In genomic region chr11:115626824-115627616, GRCm38 (mm10) we compare ENCODE assay signal across 8 mouse cellular contexts. TPM values are rescaled to one million over a fixed set of nuclear protein-coding genes. Genes with fewer than 3 reads are reported as not detected.
DNase-seq lines count a peak whose midpoint lies in the region; ATAC-seq and TF ChIP-seq lines count a peak whose summit lies in the region.

No protein-coding gene starts in this region.

- no peak for TF ChIP-seq POLR2A in bone marrow, adult 2 months (IDR thresholded peaks at IDR 0.05; ENCODE audit: borderline replicate concordance, control insufficient read depth, low read depth, low read length)

- H3K27ac ChIP-seq in heart, postnatal 0 days (ENCODE audit: low read depth), result peak overlapping the region; percentile 60
- no peak overlapping the region for H3K27ac ChIP-seq in bone marrow, adult 2 months (ENCODE audit: control insufficient read depth, insufficient read depth, low read depth, low read length, poor library complexity)
- no peak overlapping the region for H3K27ac ChIP-seq in hindbrain, embryonic 12.5 days
- no peak overlapping the region for H3K27ac ChIP-seq in midbrain, embryonic 11.5 days (ENCODE audit: low read depth, low read length)

- H3K4me2 ChIP-seq in heart, postnatal 0 days (ENCODE audit: low read depth, low read length), result peak overlapping the region; percentile 94
- peak overlapping the region; percentile 93 for H3K4me2 ChIP-seq in hindbrain, embryonic 12.5 days (replicated peaks)
- H3K4me2 ChIP-seq in midbrain, embryonic 11.5 days, result peak overlapping the region; percentile 91

- TF ChIP-seq CTCF in heart, postnatal 0 days (IDR thresholded peaks at IDR 0.05; ENCODE audit: low read depth), result no peak
- TF ChIP-seq CTCF in bone marrow, adult 2 months (IDR thresholded peaks at IDR 0.05; ENCODE audit: control insufficient read depth, insufficient read depth, low read length), result no peak

- H3K4me1 ChIP-seq in heart, postnatal 0 days (ENCODE audit: control insufficient read depth, insufficient read depth), result peaks cover 5% of the 10 kb centered on the region; the same call in 1 of the 2 replicates
- H3K4me1 ChIP-seq in bone marrow, adult 2 months (ENCODE audit: control insufficient read depth, insufficient read depth, low read length), result peaks cover 1% of the 10 kb centered on the region; the same call in 1 of the 2 replicates
- peaks cover 10% of the 10 kb centered on the region for H3K4me1 ChIP-seq in hindbrain, embryonic 12.5 days
- H3K4me1 ChIP-seq in midbrain, embryonic 11.5 days (ENCODE audit: control insufficient read depth, insufficient read depth, low read length), result peaks cover 4% of the 10 kb centered on the region; the same call in 1 of the 2 replicates

- ATAC-seq in heart, postnatal 0 days (ENCODE audit: insufficient read depth, low read depth), result no peak
- no peak for ATAC-seq in hindbrain, embryonic 12.5 days (ENCODE audit: low FRiP score)
- ATAC-seq in midbrain, embryonic 11.5 days (ENCODE audit: low FRiP score), result no peak

- peaks cover 19% of the 10 kb centered on the region for H3K36me3 ChIP-seq in heart, postnatal 0 days (replicated peaks; ENCODE audit: control insufficient read depth, insufficient read depth, low read length)
- peaks cover 18% of the 10 kb centered on the region for H3K36me3 ChIP-seq in hindbrain, embryonic 12.5 days
- H3K36me3 ChIP-seq in midbrain, embryonic 11.5 days (ENCODE audit: control insufficient read depth, insufficient read depth, low read length), result 0 out of 2 replicates have a peak, but pooled peaks cover 2% of the 10 kb centered on the region

- no peaks in the 10 kb centered on the region for H3K27me3 ChIP-seq in heart, postnatal 0 days (ENCODE audit: control insufficient read depth, insufficient read depth, low read length)
- no peaks in the 10 kb centered on the region for H3K27me3 ChIP-seq in hindbrain, embryonic 12.5 days
- no peaks in the 10 kb centered on the region for H3K27me3 ChIP-seq in midbrain, embryonic 11.5 days (ENCODE audit: control insufficient read depth, insufficient read depth, low read length)

- peak overlapping the region; percentile 63 for H3K9ac ChIP-seq in heart, postnatal 0 days (replicated peaks; ENCODE audit: low read depth, low read length)
- H3K9ac ChIP-seq in hindbrain, embryonic 12.5 days, result peak overlapping the region; percentile 74
- H3K9ac ChIP-seq in midbrain, embryonic 11.5 days (ENCODE audit: low read length), result peak overlapping the region; percentile 73

- H3K4me3 ChIP-seq in heart, postnatal 0 days (ENCODE audit: low read depth, low read length), result peak overlapping the region; percentile 81
- peak overlapping the region; percentile 75 for H3K4me3 ChIP-seq in bone marrow, adult 2 months (replicated peaks; ENCODE audit: control insufficient read depth, low read depth, low read length)
- H3K4me3 ChIP-seq in hindbrain, embryonic 12.5 days, result peak overlapping the region; percentile 61
- H3K4me3 ChIP-seq in midbrain, embryonic 11.5 days (ENCODE audit: low read depth, low read length), result peak overlapping the region; percentile 71

- no peak for TF ChIP-seq EP300 in heart, postnatal 0 days (IDR thresholded peaks at IDR 0.05; ENCODE audit: low read depth)

- DNase-seq in heart, postnatal 0 days (ENCODE audit: low spot score), result no peak
- no peak for DNase-seq in heart, postnatal 10 days
- DNase-seq in midbrain, embryonic 11.5 days (ENCODE audit: low spot score, missing footprints), result no peak
- no peak for DNase-seq in spleen, postnatal 14 days (ENCODE audit: low spot score in 2 of 2)
- DNase-seq in B cell, adult 2 months, result no peak
- no peak for DNase-seq in left cerebral cortex, postnatal 10 days (ENCODE audit: extremely low spot score in 1 of 2, low spot score in 2 of 2)

- H3K9me3 ChIP-seq in heart, postnatal 0 days (replicated peaks; ENCODE audit: control insufficient read depth, low read length), result no peaks in the 10 kb centered on the region
- H3K9me3 ChIP-seq in hindbrain, embryonic 12.5 days (replicated peaks), result no peaks in the 10 kb centered on the region
- no peaks in the 10 kb centered on the region for H3K9me3 ChIP-seq in midbrain, embryonic 11.5 days (ENCODE audit: control insufficient read depth, low read length)

- 50% methylated on average over 11 of the region's 11 CpGs for WGBS in heart, postnatal 0 days
- 57% methylated on average over 11 of the region's 11 CpGs for WGBS in bone marrow, adult 2 months
- WGBS in hindbrain, embryonic 12.5 days, result 56% methylated on average over 11 of the region's 11 CpGs
- 61% methylated on average over 11 of the region's 11 CpGs for WGBS in midbrain, embryonic 11.5 days

- intact Hi-C loops in heart, postnatal 10 days (cut with DNase I), result no loop called here
- intact Hi-C loops in left cerebral cortex, postnatal 10 days (cut with DNase I), result no loop called here

RNA-seq across cellular contexts. Expression of gene Slc25a19, which starts 1.1 kb away (rescaled TPM):
- total RNA-seq in heart, postnatal 0 days (2014; rRNA removed; ENCODE audit: low replicate concordance), result 25.0 and 35.1 TPM in 2 replicates
- polyA plus RNA-seq in heart, postnatal 0 days (2015; fragmentation: Nextera tagmentation; extraction: Ambion mirVana), result 35.0 and 41.0 TPM in 2 replicates
- total RNA-seq in heart, postnatal 10 days (2021), result 10 to 100 TPM; 40.3 to 41.1 TPM
- 9.3 and 23.0 TPM in 2 replicates for polyA plus RNA-seq in bone marrow, adult 2 months (2011; ENCODE audit: insufficient read depth, insufficient read length, low replicate concordance, missing spikeins)
- polyA plus RNA-seq in hindbrain, embryonic 12.5 days (2016; fragmentation: Nextera tagmentation; extraction: Ambion mirVana), result 24.7 and 26.5 TPM in 2 replicates
- polyA plus RNA-seq in midbrain, embryonic 11.5 days (2014; fragmentation: Nextera tagmentation; extraction: Ambion mirVana), result 20.3 and 24.0 TPM in 2 replicates
- total RNA-seq in left cerebral cortex, postnatal 10 days (2021), result 10 to 100 TPM; 55.0 to 59.7 TPM

RNA-seq across cellular contexts. Expression of gene Mif4gd, which starts 14.3 kb away (rescaled TPM):
- total RNA-seq in heart, postnatal 0 days (2014; rRNA removed; ENCODE audit: low replicate concordance), result 31.5 and 38.4 TPM in 2 replicates
- 34.1 and 34.5 TPM in 2 replicates for polyA plus RNA-seq in heart, postnatal 0 days (2015; fragmentation: Nextera tagmentation; extraction: Ambion mirVana)
- 10 to 100 TPM; 37.6 to 38.8 TPM for total RNA-seq in heart, postnatal 10 days (2021)
- 65.8 and 86.0 TPM in 2 replicates for polyA plus RNA-seq in bone marrow, adult 2 months (2011; ENCODE audit: insufficient read depth, insufficient read length, low replicate concordance, missing spikeins)
- polyA plus RNA-seq in hindbrain, embryonic 12.5 days (2016; fragmentation: Nextera tagmentation; extraction: Ambion mirVana), result 12.0 and 12.4 TPM in 2 replicates
- 14.0 and 16.4 TPM in 2 replicates for polyA plus RNA-seq in midbrain, embryonic 11.5 days (2014; fragmentation: Nextera tagmentation; extraction: Ambion mirVana)
- 10 to 100 TPM; 14.4 to 14.6 TPM for total RNA-seq in left cerebral cortex, postnatal 10 days (2021)

RNA-seq across cellular contexts. Expression of gene Gga3, which starts 23.2 kb away (rescaled TPM):
- 11.8 and 24.0 TPM in 2 replicates for total RNA-seq in heart, postnatal 0 days (2014; rRNA removed; ENCODE audit: low replicate concordance)
- 7.0 and 7.2 TPM in 2 replicates for polyA plus RNA-seq in heart, postnatal 0 days (2015; fragmentation: Nextera tagmentation; extraction: Ambion mirVana)
- 10 to 100 TPM; 17.9 to 21.0 TPM for total RNA-seq in heart, postnatal 10 days (2021)
- 41.5 and 69.6 TPM in 2 replicates for polyA plus RNA-seq in bone marrow, adult 2 months (2011; ENCODE audit: insufficient read depth, insufficient read length, low replicate concordance, missing spikeins)
- polyA plus RNA-seq in hindbrain, embryonic 12.5 days (2016; fragmentation: Nextera tagmentation; extraction: Ambion mirVana), result 30.3 and 33.7 TPM in 2 replicates
- polyA plus RNA-seq in midbrain, embryonic 11.5 days (2014; fragmentation: Nextera tagmentation; extraction: Ambion mirVana), result 18.7 and 25.1 TPM in 2 replicates
- total RNA-seq in left cerebral cortex, postnatal 10 days (2021), result 10 to 100 TPM; 51.4 to 65.1 TPM

RNA-seq across cellular contexts. Expression of gene Mrps7, which starts 23.3 kb away (rescaled TPM):
- 53.1 and 56.7 TPM in 2 replicates for total RNA-seq in heart, postnatal 0 days (2014; rRNA removed; ENCODE audit: low replicate concordance)
- 85.1 and 86.4 TPM in 2 replicates for polyA plus RNA-seq in heart, postnatal 0 days (2015; fragmentation: Nextera tagmentation; extraction: Ambion mirVana)
- 10 to 100 TPM; 60.2 to 72.5 TPM for total RNA-seq in heart, postnatal 10 days (2021)
- polyA plus RNA-seq in bone marrow, adult 2 months (2011; ENCODE audit: insufficient read depth, insufficient read length, low replicate concordance, missing spikeins), result 19.3 and 26.7 TPM in 2 replicates
- polyA plus RNA-seq in hindbrain, embryonic 12.5 days (2016; fragmentation: Nextera tagmentation; extraction: Ambion mirVana), result 86.0 and 86.6 TPM in 2 replicates
- 105 TPM in 2 replicates for polyA plus RNA-seq in midbrain, embryonic 11.5 days (2014; fragmentation: Nextera tagmentation; extraction: Ambion mirVana)
- 10 to 100 TPM; 52.7 to 58.7 TPM for total RNA-seq in left cerebral cortex, postnatal 10 days (2021)
